Mouse (Mus musculus) T-cell, adult 66 days (primary cell): Measurements from ENCODE around the gene Crocc. TPM values are rescaled to one million over a fixed set of nuclear protein-coding genes. Genes with fewer than 3 reads are reported as not detected.

Source experiments
- total RNA-seq, 2 experiments: library from RNA; stranded (reverse); gene quantifications; 3 replicates in 1 of 2; 4 replicates in 1 of 2; pipeline ENCODE4 v1.2.4; 2023

Crocc gene
- total RNA-seq, result 10 to 100 TPM; 11.9 to 13.1 TPM

DNA sequence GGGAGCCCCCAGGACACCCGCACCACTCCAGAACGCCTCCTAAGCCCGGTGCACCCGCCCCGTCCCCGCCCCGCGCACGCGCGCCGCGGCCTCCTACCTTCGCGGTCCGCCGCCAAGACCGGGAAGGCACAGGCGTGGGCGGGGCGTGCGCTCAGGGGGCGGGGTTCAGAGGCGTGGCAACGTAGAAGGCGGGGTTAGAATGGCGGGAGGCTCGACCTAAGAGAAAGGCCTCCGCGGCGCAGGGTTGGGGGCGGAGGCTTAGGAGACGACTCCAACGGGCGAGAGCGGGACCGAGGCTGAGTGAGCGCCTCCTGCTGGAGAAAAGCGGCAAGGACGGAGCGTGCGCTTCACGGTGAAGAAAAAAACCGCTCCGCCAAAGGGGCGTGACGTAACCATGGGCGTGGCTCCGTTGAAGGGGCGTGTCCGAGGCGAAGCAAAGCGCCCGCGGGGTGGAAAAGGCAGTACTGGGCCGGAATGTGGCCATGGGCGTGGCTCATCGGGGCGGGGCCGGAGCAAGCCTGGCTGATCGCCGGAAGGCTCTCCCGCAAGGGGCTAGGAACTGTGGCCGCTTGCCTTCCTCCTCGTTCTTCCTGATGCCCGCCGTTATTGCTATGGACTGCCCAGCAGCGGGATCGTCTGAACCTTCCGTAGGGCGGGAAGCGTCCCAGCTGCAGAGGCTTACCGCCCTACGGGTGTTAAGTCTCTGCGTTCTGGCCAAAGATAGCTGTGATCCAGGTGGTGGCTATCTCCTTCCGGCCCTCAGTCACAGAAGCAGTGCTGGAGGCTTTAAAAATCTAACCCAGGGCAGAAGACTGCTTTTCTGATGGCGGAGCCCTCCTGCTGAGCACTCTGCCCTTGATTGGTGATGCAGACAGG lies at the start of gene Crocc:
Gene Crocc, minus strand, starts transcription at position 125 of the 876 bp plus-strand sequence.

DNA sequence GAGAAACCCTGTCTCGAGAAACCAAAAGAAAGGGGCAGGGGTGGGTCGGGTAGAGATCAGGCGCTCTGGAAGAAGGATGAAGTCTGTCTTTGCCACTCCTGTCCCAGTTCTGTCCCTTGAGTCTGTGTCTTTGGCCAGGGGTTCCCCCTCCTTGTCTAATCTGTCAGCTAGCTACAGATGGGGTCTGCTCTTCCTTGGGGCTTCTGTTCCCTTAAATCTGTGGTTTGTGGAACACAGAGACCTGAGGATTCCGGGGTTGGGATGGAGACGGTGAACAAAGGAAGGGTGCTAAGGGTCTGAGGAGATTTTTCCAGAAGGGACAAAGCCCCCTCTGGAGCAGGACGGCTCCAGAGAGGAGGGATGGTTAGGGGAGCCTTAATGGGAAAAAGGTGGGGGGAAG lies 27.7 kb upstream of the Crocc start, which contains the start of gene Spata21:
Gene Spata21, plus strand, starts transcription at position 301 of the 400 bp plus-strand sequence.

DNA sequence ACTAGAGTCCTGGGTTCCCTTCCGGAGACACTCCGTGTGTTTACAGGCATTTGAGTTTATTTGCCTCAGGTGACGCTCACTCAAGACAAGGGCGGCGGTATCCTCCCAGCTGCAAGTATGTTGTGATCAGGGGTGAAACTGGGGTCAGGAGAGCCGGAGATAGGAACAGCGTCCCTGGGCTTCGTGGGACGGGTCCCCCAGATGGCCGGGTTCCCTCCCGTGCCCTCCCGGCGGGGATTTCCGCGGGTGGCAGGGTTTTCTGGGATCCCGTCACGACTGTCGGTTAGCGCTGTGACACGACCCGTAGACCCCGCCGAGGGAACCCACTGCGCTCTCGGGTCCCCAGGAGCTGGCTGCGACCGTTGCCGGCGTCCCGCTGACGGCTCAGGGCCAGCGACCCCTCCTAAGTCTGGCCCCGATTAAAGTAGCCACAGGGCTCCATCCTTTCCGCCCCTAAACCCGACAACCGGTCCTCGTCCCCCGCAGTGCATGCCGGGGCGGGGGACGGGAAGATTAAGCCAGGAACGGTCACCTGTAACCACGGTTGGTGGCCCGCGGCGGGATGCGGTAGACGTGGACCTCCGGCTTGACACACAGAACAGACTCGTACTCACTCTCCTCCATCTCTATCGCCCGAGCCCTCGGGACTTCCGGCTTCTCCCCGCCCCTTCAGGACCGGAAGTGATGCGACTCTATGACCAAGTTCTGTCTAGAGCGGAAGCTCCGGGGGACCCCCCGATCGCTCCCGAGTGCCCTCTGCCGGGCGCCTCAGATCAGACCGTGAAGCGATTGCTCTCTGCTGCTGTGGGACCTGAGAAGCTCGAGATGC lies 17.5 kb upstream of the Crocc start, which contains the start of gene Necap2:
Gene Necap2, minus strand, starts transcription at position 677 of the 829 bp plus-strand sequence.

GRCm38 (mm10) chr4:141010118-141010517 lies 50.2 kb downstream of the Crocc start, which contains the start of gene Mfap2:
TSS of gene Mfap2 (plus strand) at chr4:141010418.

DNA sequence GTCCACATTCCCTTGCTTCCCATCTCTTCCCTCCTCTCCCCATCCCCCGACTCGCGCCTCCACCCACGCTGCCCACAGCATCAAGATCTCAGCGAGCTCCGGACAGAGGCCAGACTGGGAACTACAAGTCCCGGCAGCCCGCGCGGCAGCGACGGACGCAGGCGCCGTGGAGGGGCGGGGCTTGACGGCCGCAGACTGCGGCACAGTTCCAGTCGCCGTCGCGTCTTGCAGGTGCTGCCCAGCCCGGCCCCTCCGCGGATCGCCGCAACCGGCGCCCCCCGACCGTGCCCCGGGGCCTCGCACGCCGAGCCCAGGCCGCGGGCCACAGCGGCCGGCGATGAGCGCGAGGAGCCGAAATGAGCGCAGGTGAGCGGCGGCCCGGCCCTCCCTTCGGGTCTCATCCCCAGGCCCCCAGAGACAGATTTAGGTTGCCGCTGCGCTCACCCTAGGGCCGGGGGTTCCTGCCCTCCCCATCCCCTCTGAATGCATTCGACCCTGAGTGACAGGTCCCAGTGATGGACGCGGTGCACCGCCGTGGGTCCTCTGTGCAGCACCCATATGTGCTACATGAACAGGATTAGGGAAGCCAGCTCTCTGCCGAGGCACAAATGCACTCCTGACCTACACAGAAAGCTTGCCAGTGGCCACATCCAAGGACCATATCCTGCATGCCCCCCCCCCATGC lies 73.5 kb downstream of the Crocc start, which contains the start of gene Atp13a2:
Gene Atp13a2, plus strand, starts transcription at position 163 of the 685 bp plus-strand sequence.

Other genes with a start within 250 kb of the Crocc start
- under 1 TPM; 0.41 to 0.56 TPM for gene Padi3, start 249.9 kb downstream of the Crocc start, total RNA-seq
- gene Padi1, start 214.8 kb downstream of the Crocc start, total RNA-seq, result 1 to 10 TPM in 1 of 2 experiments, under 1 TPM in 1; 0.38 to 1.0 TPM
- 10 to 100 TPM; 41.5 to 43.8 TPM for gene Padi2, start 154.2 kb downstream of the Crocc start, total RNA-seq
- 10 to 100 TPM; 94.5 to 94.6 TPM for gene Sdhb, start 99.3 kb downstream of the Crocc start, total RNA-seq
- 10 to 100 TPM; 32.2 to 32.9 TPM for gene Atp13a2, start 73.7 kb downstream of the Crocc start, total RNA-seq
- gene Mfap2, start 50.1 kb downstream of the Crocc start, total RNA-seq, result under 1 TPM in 1 of 2 experiments, not detected in 1; 0.53 TPM
- gene Necap2, start 17.8 kb upstream of the Crocc start, total RNA-seq, result 10 to 100 TPM; 73.6 to 80.9 TPM
- not detected for gene Spata21, start 27.8 kb upstream of the Crocc start, total RNA-seq
- gene Szrd1, start 79.2 kb upstream of the Crocc start, total RNA-seq, result 100 to 1,000 TPM in 1 of 2 experiments, 10 to 100 TPM in 1; 90.7 to 104 TPM
- gene Fbxo42, start 87.4 kb upstream of the Crocc start, total RNA-seq, result 10 to 100 TPM; 19.8 to 22.1 TPM
- 1 to 10 TPM; 3.1 to 5.2 TPM for gene Rsg1, start 153.4 kb upstream of the Crocc start, total RNA-seq
- gene Arhgef19, start 178.9 kb upstream of the Crocc start, total RNA-seq, result not detected
- 1 to 10 TPM in 1 of 2 experiments, under 1 TPM in 1; 0.18 to 1.9 TPM for gene Epha2, start 240.7 kb upstream of the Crocc start, total RNA-seq